Mouse (Mus musculus) MEL-GATA-1-ER (cell line): ENCODE results near the gene Pimreg.

Experiments used
- DNase-seq: peaks from one replicate; pipeline ENCODE4 v3.0.0-alpha.2; 2012; ENCODE audit warnings: low read depth; ENCODE audit errors: extremely low read depth

The Pimreg gene

DNA sequence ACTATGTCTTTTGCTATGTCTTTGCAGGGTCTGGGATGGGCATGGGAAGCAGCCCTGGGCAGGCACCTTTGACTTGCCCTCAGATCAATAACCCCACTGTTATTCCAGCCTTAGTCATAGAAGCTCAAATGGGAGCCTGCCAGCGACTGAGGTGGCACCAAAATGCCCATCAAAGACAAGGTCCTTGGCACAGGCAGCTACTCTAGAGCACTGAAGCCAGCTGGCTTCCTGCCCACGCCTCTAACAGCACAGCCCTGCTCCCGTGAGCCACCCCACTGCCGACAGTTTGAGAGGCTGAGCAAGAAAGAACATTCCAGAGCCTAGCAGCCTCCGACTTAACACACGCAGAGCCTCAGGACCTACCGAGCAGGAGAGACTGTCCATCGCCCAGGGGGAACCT, 23.3 kb downstream of the Pimreg start:
- DNase-seq = no peak

GRCm38 (mm10) chr11:72066330-72066729, 24.5 kb downstream of the Pimreg start:
- DNase-seq = no peak

DNA sequence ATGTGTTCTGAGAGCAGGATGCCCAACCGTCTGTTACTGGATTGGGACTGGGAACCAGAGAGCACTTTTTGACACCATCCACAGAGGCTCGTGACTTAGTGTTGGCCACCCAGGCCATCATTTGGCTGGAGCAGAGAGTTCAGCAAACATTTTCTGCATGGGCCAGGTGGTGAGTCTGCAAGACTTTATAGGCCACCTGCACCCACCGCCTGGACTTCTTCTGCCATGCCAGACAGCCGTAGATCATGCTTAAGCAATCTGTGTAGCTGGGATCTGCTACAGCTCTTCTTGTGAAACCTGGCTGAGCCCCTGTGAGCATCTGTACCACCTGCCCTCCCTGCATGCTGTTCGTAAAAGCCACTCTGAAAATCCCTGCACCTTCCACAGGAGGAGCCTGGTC, 25.5 kb downstream of the Pimreg start:
- DNase-seq = no peak

DNA sequence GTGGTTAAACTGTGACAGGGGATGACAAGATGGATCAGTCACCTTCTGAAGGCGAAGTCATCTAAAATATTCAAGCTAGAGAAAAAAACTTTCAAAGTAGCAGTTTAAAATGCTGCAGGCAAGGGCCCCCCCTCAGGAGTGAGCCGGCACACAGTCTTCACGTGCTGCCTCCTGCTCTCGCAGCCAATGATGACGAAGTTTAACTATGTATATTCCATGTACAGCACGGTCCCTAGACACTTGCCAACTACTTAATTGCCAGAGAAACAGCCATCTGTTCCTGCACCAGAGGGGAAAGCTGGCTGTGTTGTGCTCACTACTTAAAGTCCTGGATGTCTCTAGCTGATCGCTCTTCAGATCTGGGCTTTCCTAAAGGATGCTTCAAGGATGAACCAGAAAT, 26.2 kb downstream of the Pimreg start:
- no peak for DNase-seq

- no peak for DNase-seq
These were observed 28.9 kb downstream of the Pimreg start for GRCm38 (mm10) chr11:72070733-72071132.

DNA sequence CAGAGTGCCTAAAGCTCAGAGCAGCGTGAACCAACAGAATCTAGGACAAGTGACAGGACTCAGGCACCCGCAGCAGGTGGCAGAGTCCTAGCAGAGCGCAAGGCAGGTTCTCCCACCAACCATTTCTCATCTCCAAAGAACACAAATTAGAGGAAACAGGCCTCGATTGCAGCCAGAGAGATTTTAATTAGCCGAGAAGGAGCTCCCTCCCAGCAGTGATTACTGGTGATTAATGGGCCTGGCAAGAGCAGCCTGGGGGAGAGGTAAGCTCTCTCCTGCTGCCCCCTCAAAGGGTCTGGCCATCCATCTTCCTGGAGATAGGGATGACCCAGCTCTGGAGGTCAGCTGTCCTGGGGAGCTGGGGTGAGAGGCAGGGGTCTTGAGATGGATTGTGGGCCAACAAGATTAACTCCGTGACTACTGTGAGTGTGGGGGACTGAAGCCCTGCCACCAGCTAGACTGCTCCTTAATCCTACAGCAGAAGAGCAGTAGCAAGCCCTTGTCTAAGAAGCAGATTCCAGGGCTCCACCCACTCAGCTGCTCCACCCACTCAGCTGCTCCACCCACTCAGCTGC, 30.6 kb downstream of the Pimreg start:
- DNase-seq = no peak

DNA sequence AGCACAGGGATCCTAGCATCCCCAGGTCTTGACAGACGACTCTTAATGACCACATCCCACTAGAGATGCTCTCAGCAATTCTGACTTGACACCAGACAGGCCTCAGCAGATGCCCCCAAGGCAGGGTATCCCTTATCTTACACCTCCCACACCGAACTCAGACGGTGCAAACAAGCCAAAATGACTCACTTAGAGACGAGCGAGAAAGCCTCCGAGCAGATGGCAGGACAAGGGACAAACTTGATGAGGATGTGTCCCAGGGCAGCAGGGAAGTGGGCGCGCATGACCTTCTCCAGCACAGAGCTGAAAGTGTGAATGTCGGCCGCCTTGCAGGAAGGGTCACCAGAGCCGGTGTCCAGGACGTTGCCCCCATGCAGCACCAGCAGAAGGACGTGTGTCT, 32.4 kb downstream of the Pimreg start:
- DNase-seq = no peak

DNA sequence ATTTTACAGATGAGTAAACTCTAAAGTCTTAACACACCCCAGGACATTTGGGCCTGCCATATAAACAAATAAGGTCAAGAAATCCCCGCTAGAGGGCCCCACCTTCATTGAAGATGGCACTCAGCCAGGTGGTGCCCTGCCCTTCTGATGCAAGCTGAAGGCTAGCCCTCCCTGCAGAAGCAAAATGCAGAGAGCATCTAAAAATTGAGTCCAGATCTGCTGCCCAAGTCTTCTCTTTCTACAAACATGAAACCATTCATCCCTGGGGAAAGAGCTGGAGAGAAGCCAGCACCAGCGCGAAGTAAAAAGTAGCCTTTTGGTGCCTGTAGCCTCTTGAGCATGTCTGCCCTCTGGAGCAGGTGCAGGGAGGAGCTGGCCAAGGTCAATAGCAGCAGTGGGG, 36.2 kb downstream of the Pimreg start:
- DNase-seq = no peak

DNA sequence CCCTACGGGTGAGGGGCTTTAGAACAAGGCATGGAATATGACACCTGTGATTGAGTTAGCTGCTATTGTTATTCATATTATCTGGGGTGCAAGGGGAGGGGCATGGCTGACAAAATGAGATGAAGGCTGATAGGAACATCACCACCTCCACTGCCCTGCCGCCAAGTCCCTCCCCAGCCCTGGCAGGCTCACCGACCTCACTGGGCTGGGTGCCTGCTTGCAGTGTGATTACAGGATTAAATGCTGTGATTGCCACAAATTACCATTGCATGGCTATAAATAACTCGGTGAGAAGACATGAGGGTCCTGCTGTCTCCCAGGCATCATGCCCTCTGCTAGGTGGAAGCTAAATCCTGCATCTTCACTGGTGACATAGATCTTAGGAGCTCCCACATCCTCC, 36.8 kb downstream of the Pimreg start:
- no peak for DNase-seq

GRCm38 (mm10) chr11:72080461-72080860, 38.6 kb downstream of the Pimreg start:
- DNase-seq = no peak

DNA sequence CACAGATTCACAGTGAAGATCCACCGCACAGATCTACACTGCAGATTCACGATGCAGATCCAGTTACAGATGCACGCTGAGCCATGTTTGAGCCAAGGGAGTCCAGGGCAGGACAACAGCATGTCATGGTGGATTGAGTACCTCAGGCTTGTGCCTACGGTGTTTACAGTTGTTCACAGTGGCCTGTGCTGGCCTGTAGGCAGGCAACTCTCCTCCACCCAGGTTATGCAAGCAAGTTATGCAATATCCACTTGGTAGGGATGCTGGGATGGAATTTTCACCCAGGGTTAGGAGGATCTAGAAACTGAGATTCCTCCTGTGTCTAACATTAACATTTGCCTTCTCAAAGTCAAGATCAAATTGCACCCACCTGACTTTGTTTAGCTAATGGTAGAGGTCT, 40.8 kb downstream of the Pimreg start:
- no peak for DNase-seq

- no peak for DNase-seq
These were observed 42.5 kb downstream of the Pimreg start for GRCm38 (mm10) chr11:72084337-72084736.

DNA sequence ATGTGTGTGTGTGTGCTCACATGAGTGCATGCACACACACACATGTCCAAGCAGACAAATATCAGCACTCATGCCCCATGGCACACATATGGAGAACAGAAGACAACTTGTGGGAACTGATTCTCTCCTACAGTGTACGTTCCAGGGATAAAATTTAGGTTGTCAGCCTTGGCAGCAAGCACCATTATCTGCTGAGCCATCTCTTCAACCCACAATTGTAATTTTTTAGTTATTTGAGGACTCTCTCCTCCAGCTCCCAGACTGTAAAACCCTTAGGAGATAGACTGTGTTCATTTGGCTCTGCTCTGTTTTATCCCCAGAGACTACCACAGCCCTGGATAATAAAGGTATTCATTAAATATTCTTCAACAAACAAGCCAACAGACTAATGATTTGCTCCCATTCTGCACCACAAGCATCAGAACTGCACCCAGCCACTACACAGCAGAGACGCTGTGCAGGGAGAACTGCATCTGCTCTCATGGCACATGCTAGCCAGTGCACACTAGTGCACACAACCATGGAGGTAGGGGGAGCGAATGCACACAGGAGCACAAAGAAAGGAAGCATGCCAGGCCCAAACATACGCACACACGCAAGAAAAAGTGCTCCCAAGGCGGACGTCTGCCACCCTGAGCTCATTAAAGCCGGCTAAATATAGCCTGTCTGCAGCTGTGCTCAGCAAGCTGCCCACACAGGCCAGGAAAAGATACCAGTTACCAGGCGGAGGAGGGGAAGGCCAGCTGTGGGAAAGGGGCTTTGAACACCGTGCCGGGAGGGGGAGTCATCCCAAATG, 44.6 kb downstream of the Pimreg start:
- DNase-seq = no peak

GRCm38 (mm10) chr11:72092390-72092789, 50.6 kb downstream of the Pimreg start:
- no peak for DNase-seq

GRCm38 (mm10) chr11:72094442-72094841, 52.6 kb downstream of the Pimreg start:
- no peak for DNase-seq

DNA sequence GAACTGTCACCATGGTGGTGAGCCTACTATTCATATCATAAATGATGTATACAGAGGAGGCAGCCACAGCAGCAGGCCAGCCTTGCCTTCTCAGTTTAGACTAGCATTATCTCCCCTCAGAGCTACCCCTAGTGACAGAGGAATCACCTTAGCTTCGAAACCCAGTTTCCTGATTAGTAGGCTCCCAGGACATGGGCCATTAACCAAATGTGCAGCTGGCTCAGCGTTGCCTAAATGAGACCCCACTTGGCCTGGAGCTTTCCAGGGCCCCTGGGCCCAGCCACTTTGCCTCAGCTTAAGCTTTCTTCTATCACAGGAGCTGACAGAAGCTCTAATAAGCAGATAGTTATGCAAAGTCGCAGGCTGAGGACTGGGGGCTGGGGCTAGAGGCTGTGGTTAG, 54.2 kb downstream of the Pimreg start:
- no peak for DNase-seq
